Mouse (Mus musculus): ENCODE data around the gene Inka2. TPM values are rescaled to one million over a fixed set of nuclear protein-coding genes. Genes with fewer than 3 reads are reported as not detected.

Gene Inka2
- polyA plus RNA-seq, 1 experiment = 1.3 TPM

GRCm38 (mm10) chr3:105687324-105688060 is 16.9 kb upstream of the Inka2 start, which contains the start of gene Ddx20:
Gene Ddx20, minus strand, starts transcription at chr3:105687574.
- peak within 1 kb of the TSS; percentile 97 for H3K4me3 ChIP-seq (ENCODE audit: insufficient read depth, low read depth, low read length)
- peak within 1 kb of the TSS; percentile 97 for H3K27ac ChIP-seq (replicated peaks; ENCODE audit: low read depth, low read length)
- peaks cover 4% of the 10 kb centered on the region; the same call in 1 of the 2 replicates for H3K4me1 ChIP-seq (ENCODE audit: control insufficient read depth, insufficient read depth, insufficient read length, low read length)

- H3K27ac ChIP-seq (replicated peaks; ENCODE audit: low read depth, low read length) = no peak overlapping the region
- H3K4me3 ChIP-seq (ENCODE audit: insufficient read depth, low read depth, low read length) = no peak overlapping the region
- peaks cover 4% of the 10 kb centered on the region; the same call in 1 of the 2 replicates for H3K4me1 ChIP-seq (ENCODE audit: control insufficient read depth, insufficient read depth, insufficient read length, low read length)
Observed at GRCm38 (mm10) chr3:105688536-105688935, 15.9 kb upstream of the Inka2 start.

- no peak overlapping the region for H3K4me3 ChIP-seq (ENCODE audit: insufficient read depth, low read depth, low read length)
- no peak overlapping the region for H3K27ac ChIP-seq (replicated peaks; ENCODE audit: low read depth, low read length)
- peaks cover 19% of the 10 kb centered on the region for H3K4me1 ChIP-seq (ENCODE audit: control insufficient read depth, insufficient read depth, insufficient read length, low read length)
Observed at GRCm38 (mm10) chr3:105693327-105694080, 10.9 kb upstream of the Inka2 start.

GRCm38 (mm10) chr3:105695476-105696386 is 8.7 kb upstream of the Inka2 start:
- Histone ChIP-seq H3K4me1 (ENCODE audit: control insufficient read depth, insufficient read depth, insufficient read length, low read length) (peaks cover 19% of the 10 kb centered on the region), H3K4me3 (ENCODE audit: insufficient read depth, low read depth, low read length) (no peak overlapping the region), H3K27ac (replicated peaks; ENCODE audit: low read depth, low read length) (peak overlapping the region; percentile 50)

GRCm38 (mm10) chr3:105696387-105697147 is 7.8 kb upstream of the Inka2 start:
- H3K27ac ChIP-seq (replicated peaks; ENCODE audit: low read depth, low read length) = peak overlapping the region; percentile 76
- H3K4me1 ChIP-seq (ENCODE audit: control insufficient read depth, insufficient read depth, insufficient read length, low read length) = peaks cover 19% of the 10 kb centered on the region
- no peak overlapping the region for H3K4me3 ChIP-seq (ENCODE audit: insufficient read depth, low read depth, low read length)

GRCm38 (mm10) chr3:105697148-105697441 is 7.3 kb upstream of the Inka2 start:
- peaks cover 24% of the 10 kb centered on the region for H3K4me1 ChIP-seq (ENCODE audit: control insufficient read depth, insufficient read depth, insufficient read length, low read length)
- H3K27ac ChIP-seq (replicated peaks; ENCODE audit: low read depth, low read length) = peak overlapping the region; percentile 76

GRCm38 (mm10) chr3:105698311-105698710 is 6.1 kb upstream of the Inka2 start:
- H3K27ac ChIP-seq (replicated peaks; ENCODE audit: low read depth, low read length) = no peak overlapping the region; the same call in 1 of the 2 replicates
- H3K4me3 ChIP-seq (ENCODE audit: insufficient read depth, low read depth, low read length) = no peak overlapping the region
- peaks cover 24% of the 10 kb centered on the region for H3K4me1 ChIP-seq (ENCODE audit: control insufficient read depth, insufficient read depth, insufficient read length, low read length)

More at GRCm38 (mm10) chr3:105697148-105697441, 7.3 kb upstream of the Inka2 start:
- H3K4me3 ChIP-seq (ENCODE audit: insufficient read depth, low read depth, low read length) = no peak overlapping the region

- Histone ChIP-seq H3K4me1 (ENCODE audit: control insufficient read depth, insufficient read depth, insufficient read length, low read length) (peaks cover 24% of the 10 kb centered on the region), H3K27ac (replicated peaks; ENCODE audit: low read depth, low read length) (0 out of 2 replicates have a peak overlapping the region, but pooled peaks have one; percentile 9), H3K4me3 (ENCODE audit: insufficient read depth, low read depth, low read length) (no peak overlapping the region)
Observed at GRCm38 (mm10) chr3:105699241-105699933, 5.0 kb upstream of the Inka2 start.

- peak overlapping the region; percentile 48 for H3K4me3 ChIP-seq (ENCODE audit: insufficient read depth, low read depth, low read length)
- peak overlapping the region; percentile 97 for H3K27ac ChIP-seq (replicated peaks; ENCODE audit: low read depth, low read length)
- H3K4me1 ChIP-seq (ENCODE audit: control insufficient read depth, insufficient read depth, insufficient read length, low read length) = peaks cover 16% of the 10 kb centered on the region
Observed at GRCm38 (mm10) chr3:105700786-105701185, 3.6 kb upstream of the Inka2 start.

- Histone ChIP-seq H3K4me1 (ENCODE audit: control insufficient read depth, insufficient read depth, insufficient read length, low read length) (peaks cover 10% of the 10 kb centered on the region), H3K4me3 (ENCODE audit: insufficient read depth, low read depth, low read length) (peak overlapping the region; percentile 48), H3K27ac (replicated peaks; ENCODE audit: low read depth, low read length) (peak overlapping the region; percentile 97)
Observed at GRCm38 (mm10) chr3:105701399-105701798, 3.0 kb upstream of the Inka2 start.

- peak overlapping the region; percentile 97 for H3K27ac ChIP-seq (replicated peaks; ENCODE audit: low read depth, low read length)
- peaks cover 8% of the 10 kb centered on the region; the same call in 1 of the 2 replicates for H3K4me1 ChIP-seq (ENCODE audit: control insufficient read depth, insufficient read depth, insufficient read length, low read length)
- peak overlapping the region; percentile 51; the same call in 1 of the 2 replicates for H3K4me3 ChIP-seq (ENCODE audit: insufficient read depth, low read depth, low read length)
Observed at GRCm38 (mm10) chr3:105703571-105703970, 828 bp upstream of the Inka2 start.

GRCm38 (mm10) chr3:105705061-105705549 is 706 bp downstream of the Inka2 start:
- Histone ChIP-seq H3K4me3 (ENCODE audit: insufficient read depth, low read depth, low read length) (peak overlapping the region; percentile 65), H3K4me1 (ENCODE audit: control insufficient read depth, insufficient read depth, insufficient read length, low read length) (peaks cover 15% of the 10 kb centered on the region), H3K27ac (replicated peaks; ENCODE audit: low read depth, low read length) (peak overlapping the region; percentile 72)

- Histone ChIP-seq H3K4me3 (ENCODE audit: insufficient read depth, low read depth, low read length) (peak overlapping the region; percentile 65), H3K27ac (replicated peaks; ENCODE audit: low read depth, low read length) (peak overlapping the region; percentile 54), H3K4me1 (ENCODE audit: control insufficient read depth, insufficient read depth, insufficient read length, low read length) (peaks cover 19% of the 10 kb centered on the region)
Observed at GRCm38 (mm10) chr3:105705561-105705960, 1.2 kb downstream of the Inka2 start.

Measured in brown adipose tissue, adult 24 weeks (tissue).